Mouse (Mus musculus): ENCODE results near the gene Galk1.
"Not testable (repeated sequence)": the region's sequence is repeated elsewhere in the genome, so short reads cannot be mapped to it uniquely, and the experiment has no call there.

The Galk1 gene

GRCm38 (mm10) chr11:116030898-116031845, 18.7 kb upstream of the Galk1 start:
- DNase-seq (ENCODE audit: low spot score): no peak

- DNase-seq (ENCODE audit: low spot score): peak; percentile 94
Observed at GRCm38 (mm10) chr11:116030088-116030897, 17.8 kb upstream of the Galk1 start, which contains the start of gene Unk. Gene Unk, plus strand, starts transcription at chr11:116030322.

GRCm38 (mm10) chr11:116029086-116029865, 16.8 kb upstream of the Galk1 start:
- no peak for DNase-seq (ENCODE audit: low spot score)

GRCm38 (mm10) chr11:116028177-116028865, 15.8 kb upstream of the Galk1 start:
- DNase-seq (ENCODE audit: low spot score): no peak

GRCm38 (mm10) chr11:116027756-116028155, 15.2 kb upstream of the Galk1 start, which contains the start of gene H3f3b:
Gene H3f3b, minus strand, starts transcription at chr11:116027962.
- no peak for DNase-seq (ENCODE audit: low spot score)

- no peak for DNase-seq (ENCODE audit: low spot score)
Observed at GRCm38 (mm10) chr11:116025056-116025845, 12.7 kb upstream of the Galk1 start.

- DNase-seq (ENCODE audit: low spot score): peak; percentile 97
Observed at GRCm38 (mm10) chr11:116024356-116024808, 11.9 kb upstream of the Galk1 start.

GRCm38 (mm10) chr11:116023771-116024355, 11.3 kb upstream of the Galk1 start:
- DNase-seq (ENCODE audit: low spot score): peak; percentile 68

- not testable (repeated sequence) for DNase-seq (ENCODE audit: low spot score)
Observed at GRCm38 (mm10) chr11:116023074-116023770, 10.7 kb upstream of the Galk1 start.

GRCm38 (mm10) chr11:116022256-116022780, 9.8 kb upstream of the Galk1 start:
- no peak for DNase-seq (ENCODE audit: low spot score)

GRCm38 (mm10) chr11:116021328-116022220, 9.1 kb upstream of the Galk1 start:
- no peak for DNase-seq (ENCODE audit: low spot score)

GRCm38 (mm10) chr11:116020519-116020922, 8.0 kb upstream of the Galk1 start:
- no peak for DNase-seq (ENCODE audit: low spot score)

GRCm38 (mm10) chr11:116019976-116020411, 7.5 kb upstream of the Galk1 start:
- DNase-seq (ENCODE audit: low spot score): no peak

GRCm38 (mm10) chr11:116019360-116019791, 6.9 kb upstream of the Galk1 start:
- no peak for DNase-seq (ENCODE audit: low spot score)

- DNase-seq (ENCODE audit: low spot score): not testable (repeated sequence)
Observed at GRCm38 (mm10) chr11:116018867-116019266, 6.3 kb upstream of the Galk1 start.

- no peak for DNase-seq (ENCODE audit: low spot score)
Observed at GRCm38 (mm10) chr11:116018106-116018505, 5.6 kb upstream of the Galk1 start.

GRCm38 (mm10) chr11:116014821-116015220, 2.3 kb upstream of the Galk1 start:
- DNase-seq (ENCODE audit: low spot score): no peak
